Mouse (Mus musculus) heart, postnatal 4 days (tissue): ENCODE data around the gene Hint1. TPM values are rescaled to one million over a fixed set of nuclear protein-coding genes. Genes with fewer than 3 reads are reported as not detected.
A peak's percentile ranks its signal among the peaks of the same experiment; 100 is the strongest.
"Not testable (repeated sequence)": the region's sequence is repeated elsewhere in the genome, so short reads cannot be mapped to it uniquely, and the experiment has no call there.

ENCODE experiments used
- DNase-seq: peaks from one replicate; pipeline ENCODE4 v3.0.0; 2021
- total RNA-seq, 2 experiments: library from RNA; stranded (reverse); gene quantifications; 2 replicates each; pipeline ENCODE4 v1.2.3; 2021

Hint1 gene
- total RNA-seq, 2 experiments from 2014 or later: 364 to 393 TPM

DNA sequence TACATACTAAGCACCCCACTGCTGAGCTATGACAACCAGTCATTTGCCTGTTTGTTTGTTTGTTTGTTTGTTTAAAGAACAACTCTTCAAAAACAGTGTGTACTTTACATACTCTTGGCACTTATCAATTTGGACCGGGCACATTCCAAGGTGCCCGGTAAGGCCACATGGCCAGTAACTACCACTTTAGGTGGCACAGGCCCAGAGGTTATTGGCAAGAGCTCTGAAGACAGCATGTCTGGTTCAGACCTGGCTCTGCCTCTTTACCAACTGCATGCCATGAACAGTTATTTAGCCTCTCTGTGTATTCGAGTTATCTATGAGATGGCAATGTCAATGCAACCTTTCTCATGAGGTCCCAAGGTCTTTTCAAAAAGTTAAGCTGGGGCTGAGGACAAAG lies 30.5 kb downstream of the Hint1 start:
- not testable (repeated sequence) for DNase-seq

DNA sequence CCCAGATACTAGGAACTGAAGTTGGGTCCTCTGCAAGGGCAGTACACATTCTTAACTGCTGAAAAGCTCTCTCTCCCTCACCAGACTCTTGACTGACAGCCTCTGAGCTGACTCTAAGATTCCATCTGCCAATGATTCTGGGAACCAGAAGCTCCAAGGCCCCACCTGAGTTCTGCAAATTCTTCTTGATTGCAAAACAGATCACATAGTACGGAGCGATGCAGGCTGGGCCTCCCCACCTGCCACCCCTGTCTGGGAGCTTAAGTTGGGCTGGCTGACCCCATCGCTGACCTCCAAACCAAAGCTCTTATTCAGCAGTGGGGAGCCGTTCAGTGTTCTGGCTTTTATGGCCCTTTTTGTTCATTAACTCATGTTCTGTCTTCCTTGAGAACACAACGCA lies 31.3 kb downstream of the Hint1 start:
- DNase-seq: no peak

DNA sequence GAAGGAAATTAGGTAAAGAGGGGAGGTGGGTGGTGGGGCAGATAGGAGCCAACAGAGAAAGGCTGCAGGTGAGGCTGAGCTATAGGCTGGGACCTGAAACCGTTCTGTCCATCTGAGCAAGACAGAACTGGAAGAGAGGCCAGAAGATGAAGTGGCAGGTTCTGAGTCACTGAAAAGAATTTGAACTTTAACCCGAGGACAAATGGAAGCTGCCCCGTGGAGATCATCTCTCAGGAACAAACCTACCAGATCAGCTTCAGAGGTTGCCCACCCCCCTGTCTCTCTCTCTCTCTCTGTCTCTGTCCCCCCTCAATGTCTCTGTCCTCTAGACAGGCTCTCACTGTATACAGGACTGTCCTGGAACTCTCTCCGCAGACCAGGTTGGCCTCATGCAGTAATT lies 33.5 kb downstream of the Hint1 start:
- DNase-seq: no peak

DNA sequence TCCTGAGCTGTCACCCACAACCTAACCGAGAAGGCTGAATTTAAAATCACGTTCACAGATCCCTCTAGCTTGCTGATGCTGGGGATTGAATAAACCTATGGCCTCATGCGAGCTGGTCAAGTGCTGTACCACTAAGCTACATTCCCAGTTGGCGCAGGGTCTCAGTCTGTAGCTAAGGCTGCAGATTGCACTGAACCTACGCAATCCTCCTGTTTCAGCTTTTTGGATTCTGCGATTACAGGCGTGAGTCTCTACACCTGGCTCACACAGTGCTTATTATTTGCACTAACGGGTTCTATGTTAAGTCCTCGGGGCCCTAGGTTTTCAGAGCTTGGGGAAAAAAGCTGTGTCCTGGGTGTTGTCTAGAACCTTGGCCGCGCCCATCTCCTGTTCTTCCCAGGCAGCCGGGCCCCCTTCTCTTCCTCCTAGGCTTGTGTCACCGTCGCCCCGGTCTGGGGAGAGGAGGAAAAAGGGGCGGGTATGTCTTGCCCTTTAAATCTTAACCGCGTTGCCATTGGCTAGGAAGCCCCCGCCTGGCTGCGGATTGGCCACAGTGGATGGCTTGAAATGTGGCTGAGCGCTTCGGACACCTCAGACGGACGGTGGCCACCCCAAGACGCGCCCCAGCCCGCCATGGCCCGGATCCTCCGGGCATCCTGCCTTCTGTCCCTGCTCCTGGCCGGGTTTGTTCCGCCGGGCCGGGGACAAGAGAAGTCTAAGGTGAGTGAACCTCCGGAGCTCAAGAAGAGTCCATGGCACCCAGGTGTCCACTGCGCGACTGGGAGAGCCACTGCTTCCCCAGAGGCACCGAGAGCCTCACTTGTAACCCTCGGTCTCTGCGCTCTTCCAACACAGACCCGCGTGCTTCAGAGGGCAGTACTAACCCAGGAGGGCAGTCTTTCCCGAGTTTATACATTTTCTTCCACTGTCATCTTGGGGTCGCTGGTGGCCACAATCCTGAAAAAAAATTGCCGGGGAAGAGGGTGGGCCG lies 36.4 kb downstream of the Hint1 start, which contains the start of gene Gpx3:
Gpx3 (plus strand) TSS at position 121 of the 991 bp plus-strand sequence.
- peak; percentile 86 for DNase-seq

DNA sequence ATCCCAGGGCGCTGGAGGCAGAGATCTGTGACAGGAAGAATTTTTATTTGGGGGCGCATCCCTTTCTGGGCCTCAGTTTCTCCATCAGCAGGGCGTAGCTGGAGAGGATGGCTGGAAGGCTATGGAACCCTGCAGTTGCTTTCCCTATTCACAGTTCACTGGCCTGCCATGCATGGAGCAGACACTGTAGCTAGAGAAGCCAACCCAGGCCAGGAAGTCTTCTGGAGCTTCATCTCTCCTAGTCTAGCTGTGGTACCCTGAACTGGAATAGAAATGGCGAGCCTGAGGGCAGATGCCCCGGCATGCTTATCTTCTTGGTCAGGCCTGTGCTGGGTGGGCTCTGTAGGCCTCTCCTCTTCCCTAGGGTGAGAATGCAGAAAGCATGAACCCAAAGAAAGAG lies 37.2 kb downstream of the Hint1 start:
- no peak for DNase-seq

DNA sequence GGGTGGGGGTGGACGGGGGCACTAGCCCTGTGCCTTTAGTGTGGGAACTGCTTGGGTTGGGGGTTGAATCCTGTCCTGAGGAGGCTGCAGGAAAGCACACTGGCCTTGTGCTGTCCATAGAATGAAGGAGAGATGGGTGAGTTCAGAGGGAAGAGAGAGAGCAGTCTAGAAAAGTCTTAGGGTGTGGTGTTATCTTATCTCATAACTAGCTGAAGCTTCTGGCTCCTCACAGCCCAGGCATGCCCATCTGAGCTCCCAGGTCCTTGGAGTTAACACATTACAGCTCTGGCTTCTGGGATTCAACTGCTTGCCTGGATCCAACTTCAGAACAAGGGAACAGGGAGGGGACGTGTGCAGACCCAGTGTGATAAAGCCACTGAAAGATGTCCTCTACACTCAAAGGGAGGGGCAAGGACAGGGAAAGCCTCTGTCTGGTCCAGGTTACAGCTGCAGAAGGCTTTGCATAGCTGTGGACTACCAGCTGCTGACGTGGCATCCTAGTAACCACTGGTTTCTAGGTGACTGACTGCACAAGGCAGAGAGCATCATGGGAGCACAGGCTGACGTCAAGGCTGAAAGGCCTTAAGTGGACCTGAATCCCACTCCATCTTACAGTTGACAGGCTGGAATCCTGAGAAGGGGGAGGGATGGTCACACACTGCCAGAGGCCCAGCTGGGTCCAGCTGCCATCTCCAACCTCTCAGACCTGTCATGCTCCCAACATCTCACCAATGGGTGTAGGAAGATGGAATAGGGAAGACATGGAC lies 37.9 kb downstream of the Hint1 start:
- DNase-seq: peak; percentile 79

DNA sequence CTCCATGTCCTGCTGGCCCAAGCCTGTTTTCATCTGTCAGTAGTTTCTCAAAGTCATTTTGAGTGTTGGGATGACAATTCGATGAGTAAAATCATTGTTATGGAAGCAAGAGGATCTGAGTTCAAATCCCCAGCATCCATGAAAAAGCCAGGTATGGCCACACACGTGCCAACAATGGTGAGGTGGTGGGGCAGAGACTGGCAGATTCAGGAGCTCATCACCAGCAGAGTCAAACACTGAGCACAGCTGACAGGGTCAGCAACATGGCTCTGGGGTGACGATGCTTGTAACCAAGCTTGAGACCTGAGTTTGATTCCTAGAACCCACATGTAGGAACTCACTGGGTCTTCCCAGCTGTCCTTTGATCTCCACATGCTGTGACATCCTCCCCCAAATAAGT lies 38.9 kb downstream of the Hint1 start:
- no peak for DNase-seq

DNA sequence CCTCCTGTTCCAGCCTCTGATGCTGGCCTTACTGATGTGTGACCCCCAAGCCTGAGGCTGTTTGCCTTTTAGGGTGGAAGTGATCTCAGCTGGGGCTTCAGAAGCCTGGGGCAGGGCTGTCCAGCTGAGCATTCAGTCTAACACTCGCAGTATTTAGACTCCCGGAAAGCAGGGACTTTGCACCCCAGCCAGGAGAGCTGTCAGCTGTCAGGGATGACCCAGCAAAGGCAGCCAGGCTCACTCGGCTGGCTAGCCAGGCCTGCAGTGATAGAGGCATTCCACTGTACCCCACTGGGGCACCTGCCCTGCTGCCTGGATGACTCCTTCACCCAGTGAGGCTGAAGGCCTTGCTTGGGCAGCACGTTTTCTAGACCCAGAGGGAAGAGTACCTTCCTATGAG lies 39.7 kb downstream of the Hint1 start:
- DNase-seq: peak; percentile 49

DNA sequence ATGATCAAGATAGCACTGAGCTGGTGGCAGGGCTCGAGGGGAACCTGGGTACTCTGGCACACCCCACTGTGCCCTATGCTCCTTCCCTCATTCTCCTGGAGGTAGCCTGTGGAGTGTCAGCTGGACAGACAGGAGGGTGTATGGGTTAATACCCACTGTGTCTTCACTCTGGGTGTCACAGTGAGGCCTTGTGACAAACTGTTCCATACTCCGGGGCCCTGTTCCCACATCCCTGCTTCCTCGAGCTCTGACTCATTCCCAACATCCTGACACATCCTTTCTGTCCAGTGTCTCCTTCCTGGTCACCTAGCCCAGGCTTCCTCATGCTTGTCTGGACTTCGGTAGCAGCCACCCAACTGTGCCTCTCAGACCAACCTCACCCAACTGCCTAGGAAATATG lies 40.3 kb downstream of the Hint1 start:
- no peak for DNase-seq

DNA sequence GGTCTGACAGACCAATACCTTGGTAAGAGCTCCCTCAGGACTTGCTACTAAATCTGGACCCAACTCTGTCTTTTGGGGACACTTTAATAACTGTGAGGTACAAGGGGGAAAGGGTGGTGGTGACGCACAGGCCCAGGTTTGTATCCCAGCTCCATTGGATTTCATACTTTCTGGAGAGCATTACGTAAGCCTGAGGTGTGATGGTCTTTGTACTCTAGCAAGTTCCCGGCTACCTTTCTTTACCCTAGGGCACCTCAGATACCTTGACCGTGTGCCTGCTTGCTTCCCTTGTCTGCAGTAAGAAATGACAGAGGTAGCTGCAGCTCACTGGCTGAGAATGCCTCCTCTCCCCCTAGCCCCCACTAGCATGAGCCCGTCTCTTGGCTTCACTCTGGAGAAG lies 41.1 kb downstream of the Hint1 start:
- no peak for DNase-seq

DNA sequence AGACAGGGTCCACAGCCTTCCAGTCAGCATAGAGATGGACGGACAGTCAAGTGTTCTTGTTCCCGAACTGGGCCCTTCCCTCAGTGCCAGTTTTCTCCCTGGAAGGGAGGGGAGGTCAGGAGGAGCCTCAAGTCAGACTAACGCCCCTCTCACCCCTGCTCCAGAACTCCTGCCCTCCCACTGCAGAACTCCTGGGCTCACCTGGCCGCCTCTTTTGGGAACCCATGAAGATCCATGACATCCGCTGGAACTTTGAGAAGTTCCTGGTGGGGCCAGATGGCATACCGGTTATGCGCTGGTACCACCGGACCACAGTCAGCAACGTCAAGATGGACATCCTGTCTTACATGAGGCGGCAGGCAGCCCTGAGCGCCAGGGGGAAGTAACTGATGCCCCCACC lies 43.1 kb downstream of the Hint1 start:
- no peak for DNase-seq

DNA sequence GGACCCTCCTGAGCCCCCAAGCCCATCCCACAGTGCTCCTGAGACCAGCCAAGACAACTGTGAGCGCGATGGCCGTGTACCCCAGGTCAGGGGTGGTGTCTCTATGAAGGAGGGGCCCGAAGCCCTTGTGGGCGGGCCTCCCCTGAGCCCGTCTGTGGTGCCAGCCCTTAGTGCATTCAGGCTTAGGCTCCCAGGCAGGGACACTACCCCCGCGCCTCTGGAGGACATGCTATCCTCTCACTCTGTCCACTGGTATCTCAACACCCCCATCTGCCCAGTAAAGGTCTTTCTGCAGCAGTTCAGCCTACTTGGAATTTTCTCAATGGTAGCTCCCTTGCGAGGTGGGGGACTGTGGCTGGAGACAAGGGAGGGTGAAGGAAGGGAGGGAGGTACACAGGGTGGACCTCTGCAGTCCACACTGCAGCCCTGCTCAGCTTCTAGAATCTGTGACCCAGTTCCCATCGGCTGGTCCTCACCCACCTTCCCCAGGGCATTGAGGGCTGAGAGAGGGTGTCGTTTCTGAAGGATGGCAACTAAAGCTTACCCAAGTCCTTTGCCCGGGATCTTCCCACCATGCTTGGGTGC lies 44.0 kb downstream of the Hint1 start:
- no peak for DNase-seq

DNA sequence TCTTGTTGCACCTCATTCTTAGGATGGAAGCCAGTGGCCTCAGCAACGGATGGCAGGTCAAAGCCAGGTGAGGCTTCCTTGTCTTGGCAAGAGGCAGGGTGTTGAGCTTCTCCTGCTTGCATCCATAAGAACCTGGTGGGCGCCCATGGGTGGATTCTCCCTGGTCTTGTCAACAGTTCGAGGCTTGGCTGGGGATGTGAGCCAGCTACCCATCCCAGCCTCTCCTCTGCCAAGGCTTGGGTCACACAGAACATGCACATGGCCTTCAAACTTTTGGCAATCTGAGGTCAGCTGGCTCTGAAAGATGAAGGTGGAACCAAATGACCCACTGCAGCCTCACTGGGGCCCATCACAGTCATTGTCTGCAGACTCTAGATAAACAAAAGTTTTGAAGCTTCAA lies 45.0 kb downstream of the Hint1 start:
- no peak for DNase-seq

DNA sequence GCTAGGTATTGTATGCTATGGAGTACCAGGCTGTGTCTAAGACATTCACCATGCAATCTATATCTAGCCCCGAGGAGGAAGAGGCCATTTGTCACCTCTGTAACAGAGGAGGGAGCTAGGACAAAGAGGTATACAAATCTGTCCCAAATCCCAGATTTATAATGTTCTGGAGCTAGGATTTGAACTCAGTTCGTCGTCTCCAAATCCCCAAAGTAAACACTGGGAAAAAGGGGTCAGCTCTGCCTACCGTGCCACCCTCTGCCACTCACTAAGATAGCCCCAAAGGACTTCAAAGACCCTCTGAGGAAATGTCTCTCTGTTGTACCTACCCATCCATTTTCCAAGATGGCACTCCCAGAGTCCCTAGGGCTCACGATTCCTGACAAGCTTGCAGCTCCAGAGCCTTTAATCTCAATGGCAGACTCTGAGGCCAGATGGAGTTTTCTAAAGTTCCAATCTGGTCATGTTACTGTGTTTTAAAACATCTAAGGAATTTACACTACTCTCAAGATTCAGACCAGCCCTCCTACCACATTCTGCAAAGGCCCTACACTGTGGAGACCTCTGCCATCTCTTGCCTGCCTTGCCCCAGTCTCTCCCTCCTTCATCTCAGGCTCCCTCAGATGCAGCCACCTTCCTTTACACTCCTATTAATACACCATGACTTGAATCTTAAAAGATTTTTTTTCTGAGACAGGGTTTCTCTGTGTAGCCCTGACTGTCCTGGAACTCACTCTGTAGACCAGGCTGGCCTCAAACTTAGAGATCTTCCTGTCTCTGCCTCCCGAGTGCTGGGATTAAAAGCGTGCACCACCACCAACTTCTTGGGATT lies 45.7 kb downstream of the Hint1 start:
- DNase-seq: no peak

DNA sequence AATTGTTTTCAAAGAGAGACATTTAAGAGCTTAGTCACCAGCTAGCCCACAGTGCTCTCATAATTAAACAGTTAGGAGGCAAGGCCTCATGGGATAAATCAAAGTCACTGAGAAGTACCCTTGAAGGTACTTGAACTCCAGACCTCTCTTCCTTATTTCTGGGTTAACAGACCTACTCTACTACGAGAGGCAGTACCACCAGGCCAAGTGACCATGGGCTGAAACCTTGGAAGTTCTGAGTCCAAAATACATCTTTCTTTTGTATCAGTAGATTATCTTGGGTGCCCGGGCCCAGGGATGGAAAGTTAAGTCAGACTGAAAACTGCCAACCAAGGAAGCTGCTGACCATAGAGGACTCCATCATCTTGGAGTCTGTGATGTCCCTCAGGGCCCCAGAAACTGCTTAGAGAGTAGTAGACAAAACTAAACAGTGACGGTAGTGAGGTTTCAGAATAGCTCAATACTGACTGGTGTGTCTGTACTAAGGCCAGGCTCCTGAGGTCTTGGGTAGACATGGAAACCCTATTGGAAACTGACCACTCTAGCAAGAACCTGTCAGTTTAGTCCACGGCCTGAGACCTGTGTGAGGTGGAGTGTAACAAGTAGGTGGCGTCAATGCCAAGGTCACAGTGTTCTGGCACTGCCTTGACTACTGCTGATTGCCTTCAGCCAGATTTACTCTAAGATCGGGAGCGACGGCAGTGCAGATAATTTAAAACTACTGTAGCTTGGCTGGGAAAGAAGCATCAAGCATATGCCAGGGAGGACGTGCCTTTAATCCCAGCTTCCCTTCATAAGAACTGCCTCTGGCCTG lies 46.5 kb downstream of the Hint1 start:
- no peak for DNase-seq

DNA sequence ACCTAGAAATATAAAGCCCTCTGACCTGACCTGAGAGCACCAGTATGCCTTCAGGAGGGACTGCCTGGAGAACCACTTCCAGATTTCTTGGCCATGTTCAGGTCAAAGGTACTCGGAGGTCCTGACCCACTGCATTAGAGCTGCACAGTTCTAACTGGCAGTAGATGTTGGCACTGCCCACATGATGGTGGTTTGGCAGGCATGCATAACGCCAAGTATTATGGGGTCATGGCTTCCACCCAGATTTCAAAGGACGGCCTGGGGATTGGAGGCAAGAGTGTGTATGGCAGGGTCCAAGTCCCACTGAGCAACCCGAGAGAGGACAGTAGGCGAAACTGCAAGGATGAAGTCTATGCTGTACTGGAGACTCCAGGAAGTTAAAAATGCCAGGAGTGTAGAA lies 47.7 kb downstream of the Hint1 start:
- no peak for DNase-seq

DNA sequence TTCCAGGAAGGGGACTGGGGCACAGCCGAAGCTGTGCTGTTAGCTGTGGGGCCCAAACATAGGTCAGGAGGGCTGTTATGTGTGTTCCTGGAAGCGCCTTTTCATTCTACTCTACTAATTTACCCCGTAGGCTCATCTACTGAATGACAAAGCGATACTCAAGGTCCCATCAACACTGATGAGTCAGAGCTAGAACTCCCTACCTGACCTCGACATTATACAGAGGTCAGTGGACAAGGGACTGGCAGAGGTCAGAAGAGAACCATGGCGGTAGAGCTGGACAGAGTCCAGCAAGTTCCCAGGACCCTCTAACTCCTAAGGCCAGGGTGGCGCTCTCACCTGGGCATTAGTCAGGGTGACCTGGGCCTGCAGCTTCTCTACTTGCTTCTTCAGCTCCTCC lies 51.3 kb downstream of the Hint1 start:
- no peak for DNase-seq

DNA sequence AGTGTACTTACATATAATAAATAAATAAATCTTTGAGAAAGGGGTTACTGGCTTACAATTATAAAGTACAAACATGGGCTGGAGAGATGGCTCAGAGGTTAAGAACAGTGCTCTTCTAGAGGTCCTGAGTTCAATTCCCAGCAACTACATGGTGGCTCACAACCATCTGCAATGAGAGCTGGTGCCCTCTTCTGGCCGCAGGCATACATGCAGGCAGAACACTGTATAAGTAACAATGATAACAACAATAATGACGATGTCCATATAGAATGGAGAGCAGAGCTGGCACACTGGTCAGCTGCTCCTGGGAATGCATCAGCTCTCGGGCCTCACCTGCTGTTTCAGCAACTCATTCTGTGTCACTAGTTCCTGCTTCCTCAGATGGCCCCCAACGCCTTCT lies 52.1 kb downstream of the Hint1 start:
- DNase-seq: no peak
